Mouse (Mus musculus): ENCODE measurements around the gene Gm11492.
A peak's percentile ranks its signal among the peaks of the same experiment; 100 is the strongest.

Gm11492 gene

GRCm38 (mm10) chr11:87566501-87566900, at the start of gene Gm11492:
TSS of gene Gm11492 (plus strand) at chr11:87566653.
- DNase-seq (ENCODE audit: low spot score): no peak

GRCm38 (mm10) chr11:87519260-87519659, 47.2 kb upstream of the Gm11492 start:
- DNase-seq (ENCODE audit: low spot score): peak; percentile 51

- no peak for DNase-seq (ENCODE audit: low spot score)
Observed at GRCm38 (mm10) chr11:87523466-87523865, 43.0 kb upstream of the Gm11492 start.

- DNase-seq (ENCODE audit: low spot score): no peak
Observed at GRCm38 (mm10) chr11:87523967-87524366, 42.5 kb upstream of the Gm11492 start.

- no peak for DNase-seq (ENCODE audit: low spot score)
Observed at GRCm38 (mm10) chr11:87524780-87525179, 41.7 kb upstream of the Gm11492 start.

GRCm38 (mm10) chr11:87527364-87527763, 39.1 kb upstream of the Gm11492 start:
- DNase-seq (ENCODE audit: low spot score): no peak

GRCm38 (mm10) chr11:87527990-87528389, 38.5 kb upstream of the Gm11492 start:
- DNase-seq (ENCODE audit: low spot score): no peak

GRCm38 (mm10) chr11:87531695-87532094, 34.8 kb upstream of the Gm11492 start:
- no peak for DNase-seq (ENCODE audit: low spot score)

GRCm38 (mm10) chr11:87542285-87542684, 24.2 kb upstream of the Gm11492 start:
- DNase-seq (ENCODE audit: low spot score): no peak

GRCm38 (mm10) chr11:87542906-87543305, 23.5 kb upstream of the Gm11492 start:
- DNase-seq (ENCODE audit: low spot score): no peak

- DNase-seq (ENCODE audit: low spot score): no peak
Observed at GRCm38 (mm10) chr11:87553342-87553741, 13.1 kb upstream of the Gm11492 start.

- no peak for DNase-seq (ENCODE audit: low spot score)
Observed at GRCm38 (mm10) chr11:87554386-87554785, 12.1 kb upstream of the Gm11492 start.

- DNase-seq (ENCODE audit: low spot score): no peak
Observed at GRCm38 (mm10) chr11:87555106-87555703, 11.2 kb upstream of the Gm11492 start.

- no peak for DNase-seq (ENCODE audit: low spot score)
Observed at GRCm38 (mm10) chr11:87561208-87561607, 5.2 kb upstream of the Gm11492 start.

GRCm38 (mm10) chr11:87568255-87568953, 2.0 kb downstream of the Gm11492 start, which contains the start of gene Sept4:
TSS of gene Sept4 (plus strand) at chr11:87568903.
- DNase-seq (ENCODE audit: low spot score): no peak

GRCm38 (mm10) chr11:87570743-87571142, 4.3 kb downstream of the Gm11492 start:
- no peak for DNase-seq (ENCODE audit: low spot score)

- DNase-seq (ENCODE audit: low spot score): no peak
Observed at GRCm38 (mm10) chr11:87571361-87571950, 5.0 kb downstream of the Gm11492 start.

- DNase-seq (ENCODE audit: low spot score): no peak
Observed at GRCm38 (mm10) chr11:87573751-87574150, 7.3 kb downstream of the Gm11492 start.

GRCm38 (mm10) chr11:87574520-87575180, 8.2 kb downstream of the Gm11492 start:
- no peak for DNase-seq (ENCODE audit: low spot score)

GRCm38 (mm10) chr11:87577601-87578248, 11.3 kb downstream of the Gm11492 start:
- no peak for DNase-seq (ENCODE audit: low spot score)

- DNase-seq (ENCODE audit: low spot score): peak; percentile 50
Observed at GRCm38 (mm10) chr11:87578249-87578962, 12.0 kb downstream of the Gm11492 start.

Measured in MN1 (cell line).